Mouse (Mus musculus) hindbrain, embryonic 10.5 days (tissue): Measurements from ENCODE around the gene Tpt1. TPM values are rescaled to one million over a fixed set of nuclear protein-coding genes. Genes with fewer than 3 reads are reported as not detected.
"Not testable (repeated sequence)": the region's sequence is repeated elsewhere in the genome, so short reads cannot be mapped to it uniquely, and the experiment has no call there.

ENCODE experiments used
- DNase-seq: peaks from one replicate; pipeline ENCODE4 v3.0.0-alpha.2; 2017; ENCODE audit warnings: low spot score
- H3K27ac ChIP-seq: fragments of 300-500 bp; sonication (generic); 2 replicates; pipeline ENCODE4 v1.5.1; 2016; ENCODE audit warnings: mild to moderate bottlenecking, moderate library complexity
- H3K27me3 ChIP-seq: fragments of 300-500 bp; sonication (generic); 2 replicates; pipeline ENCODE4 v1.6.1; 2016; ENCODE audit warnings: mild to moderate bottlenecking; ENCODE audit not compliant: poor library complexity, insufficient read depth, severe bottlenecking
- H3K36me3 ChIP-seq: fragments of 300-500 bp; sonication (generic); 2 replicates; pipeline ENCODE4 v1.6.1; 2016; ENCODE audit warnings: mild to moderate bottlenecking, moderate library complexity
- H3K4me1 ChIP-seq: fragments of 300-500 bp; sonication (generic); replicated peaks from 2 replicates; pipeline ENCODE4 v1.6.1; 2016; ENCODE audit warnings: mild to moderate bottlenecking
- H3K4me3 ChIP-seq: fragments of 300-500 bp; sonication (generic); 2 replicates; pipeline ENCODE4 v1.5.1; 2016; ENCODE audit warnings: mild to moderate bottlenecking, moderate library complexity
- H3K9me3 ChIP-seq: fragments of 300-500 bp; sonication (generic); 2 replicates; pipeline ENCODE4 v1.6.1; 2016; ENCODE audit warnings: mild to moderate bottlenecking, moderate library complexity
- WGBS: fragments of 180-500 bp; shearing (Covaris S2); methylation state at CpG from one replicate; pipeline ENCODE4 v1.1.7; 2016; 5-methylcytosine and 5-hydroxymethylcytosine counted together
- polyA plus RNA-seq: library from polyadenylated mRNA; unstranded; fragments of >200 nt; fragmentation: Nextera tagmentation; extraction: Ambion mirVana; gene quantifications from 2 replicates; pipeline ENCODE4 v1.2.1, GENCODE M21; 2016

The Tpt1 gene
- polyA plus RNA-seq, 1 experiment from 2014 or later: 916 TPM

- Histone ChIP-seq H3K9me3 (0 out of 2 replicates have a peak, but pooled peaks cover 2% of the 10 kb centered on the region), H3K27me3 (no peaks in the 10 kb centered on the region), H3K36me3 (peaks cover 78% of the 10 kb centered on the region), H3K27ac (no peak overlapping the region), H3K4me3 (no peak overlapping the region), H3K4me1 (peaks cover 39% of the 10 kb centered on the region)
- WGBS: 87% methylated on average over 5 of the region's 5 CpGs
- DNase-seq: no peak
Measured at GRCm38 (mm10) chr14:75849236-75849635, 4.3 kb downstream of the Tpt1 start.

GRCm38 (mm10) chr14:75849842-75850568 is 5.1 kb downstream of the Tpt1 start:
- H3K36me3 ChIP-seq: peaks cover 82% of the 10 kb centered on the region
- H3K27ac ChIP-seq: no peak overlapping the region
- H3K27me3 ChIP-seq: no peaks in the 10 kb centered on the region
- peaks cover 39% of the 10 kb centered on the region for H3K4me1 ChIP-seq
- 0 out of 2 replicates have a peak, but pooled peaks cover 2% of the 10 kb centered on the region for H3K9me3 ChIP-seq
- H3K4me3 ChIP-seq: no peak overlapping the region
- WGBS: 84% methylated on average over 6 of the region's 6 CpGs
- no peak for DNase-seq

- WGBS: 42% methylated on average over 6 of the region's 6 CpGs
- DNase-seq: peak; percentile 39
- no peaks in the 10 kb centered on the region for H3K27me3 ChIP-seq
- H3K27ac ChIP-seq: peak overlapping the region; percentile 59; the same call in 1 of the 2 replicates
- peaks cover 39% of the 10 kb centered on the region for H3K4me1 ChIP-seq
- H3K4me3 ChIP-seq: no peak overlapping the region
- H3K9me3 ChIP-seq: 0 out of 2 replicates have a peak, but pooled peaks cover 2% of the 10 kb centered on the region
- H3K36me3 ChIP-seq: peaks cover 82% of the 10 kb centered on the region
Measured at GRCm38 (mm10) chr14:75850819-75851218, 5.9 kb downstream of the Tpt1 start.

DNA sequence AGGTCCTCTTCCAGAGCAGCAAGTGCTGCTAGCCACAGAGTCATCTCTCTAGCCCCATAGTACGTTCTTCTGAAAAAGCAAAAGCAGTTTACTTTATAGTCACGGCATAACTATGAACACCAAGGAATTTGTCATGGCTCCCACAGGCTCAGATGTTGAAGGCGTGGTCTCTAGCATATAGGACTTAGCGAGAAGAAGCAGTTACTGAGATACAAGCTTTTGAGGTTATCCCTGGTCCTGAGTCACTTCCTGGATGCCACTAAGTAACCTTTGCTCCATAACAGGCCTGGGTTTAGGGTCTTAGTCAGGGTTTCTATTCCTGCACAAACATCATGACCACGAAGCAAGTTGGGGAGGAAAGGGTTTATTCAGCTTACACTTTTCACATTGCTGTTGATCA is 7.1 kb downstream of the Tpt1 start:
- no peak overlapping the region for H3K4me3 ChIP-seq
- H3K36me3 ChIP-seq: peaks cover 73% of the 10 kb centered on the region
- 0 out of 2 replicates have a peak, but pooled peaks cover 2% of the 10 kb centered on the region for H3K9me3 ChIP-seq
- DNase-seq: no peak
- H3K27me3 ChIP-seq: no peaks in the 10 kb centered on the region
- peaks cover 31% of the 10 kb centered on the region for H3K4me1 ChIP-seq
- WGBS: 92% methylated on average over 5 of the region's 5 CpGs
- H3K27ac ChIP-seq: no peak overlapping the region

GRCm38 (mm10) chr14:75855263-75855992 is 10.5 kb downstream of the Tpt1 start:
- no peak overlapping the region for H3K27ac ChIP-seq
- peaks cover 4% of the 10 kb centered on the region; the same call in 1 of the 2 replicates for H3K4me1 ChIP-seq
- peaks cover 42% of the 10 kb centered on the region for H3K36me3 ChIP-seq
- H3K9me3 ChIP-seq: 0 out of 2 replicates have a peak, but pooled peaks cover 2% of the 10 kb centered on the region
- DNase-seq: no peak
- WGBS: 66% methylated on average over 17 of the region's 17 CpGs
- no peak overlapping the region for H3K4me3 ChIP-seq
- H3K27me3 ChIP-seq: no peaks in the 10 kb centered on the region

DNA sequence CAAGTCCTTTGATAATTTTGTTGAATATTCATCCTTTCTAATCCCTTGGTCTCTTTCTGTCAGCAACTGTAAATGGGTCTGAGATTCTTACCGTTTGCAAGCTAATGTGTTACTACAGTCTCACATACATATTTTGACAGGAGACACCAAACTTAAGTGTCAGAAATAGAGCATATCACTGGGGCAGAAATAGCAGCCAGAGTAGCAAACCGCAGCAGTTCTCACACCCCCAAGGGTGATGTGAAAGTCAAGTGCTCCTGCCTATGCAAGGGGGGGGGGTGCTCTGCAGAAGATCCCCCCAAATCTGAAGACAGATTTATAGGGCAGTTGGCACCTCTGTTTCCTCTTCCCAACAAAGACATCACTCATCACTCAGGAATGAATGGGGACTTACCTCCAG is 13.3 kb downstream of the Tpt1 start:
- H3K27me3 ChIP-seq: no peaks in the 10 kb centered on the region
- H3K4me1 ChIP-seq: peaks cover 1% of the 10 kb centered on the region
- peaks cover 19% of the 10 kb centered on the region for H3K36me3 ChIP-seq
- 79% methylated on average over 2 of the region's 2 CpGs for WGBS
- H3K4me3 ChIP-seq: no peak overlapping the region
- DNase-seq: no peak
- peaks cover 6% of the 10 kb centered on the region; the same call in 1 of the 2 replicates for H3K9me3 ChIP-seq
- no peak overlapping the region for H3K27ac ChIP-seq

DNA sequence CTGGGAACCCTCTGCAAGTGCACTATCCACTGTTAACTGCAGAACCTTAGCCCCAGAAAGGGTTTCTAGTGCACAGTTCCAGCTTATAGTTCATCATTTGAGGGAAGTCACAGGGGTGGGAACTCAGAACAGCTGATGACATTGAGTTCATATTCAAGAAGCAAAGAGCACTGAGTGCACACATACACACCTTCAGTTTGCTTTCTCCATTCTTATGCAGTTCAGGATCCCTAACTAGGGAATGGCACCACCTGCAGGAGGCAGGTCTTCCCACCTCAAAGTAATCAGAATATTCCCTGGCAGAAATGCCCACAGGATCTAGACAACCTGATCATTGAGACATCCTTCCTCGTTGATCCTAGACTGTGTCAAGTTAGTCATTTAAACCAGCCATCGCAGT is 14.7 kb downstream of the Tpt1 start:
- WGBS: 85% methylated on average over 2 of the region's 2 CpGs
- peaks cover 14% of the 10 kb centered on the region for H3K4me1 ChIP-seq
- H3K4me3 ChIP-seq: no peak overlapping the region
- peaks cover 5% of the 10 kb centered on the region; the same call in 1 of the 2 replicates for H3K36me3 ChIP-seq
- H3K27me3 ChIP-seq: no peaks in the 10 kb centered on the region
- no peak for DNase-seq
- no peak overlapping the region for H3K27ac ChIP-seq
- H3K9me3 ChIP-seq: peaks cover 6% of the 10 kb centered on the region; the same call in 1 of the 2 replicates

DNA sequence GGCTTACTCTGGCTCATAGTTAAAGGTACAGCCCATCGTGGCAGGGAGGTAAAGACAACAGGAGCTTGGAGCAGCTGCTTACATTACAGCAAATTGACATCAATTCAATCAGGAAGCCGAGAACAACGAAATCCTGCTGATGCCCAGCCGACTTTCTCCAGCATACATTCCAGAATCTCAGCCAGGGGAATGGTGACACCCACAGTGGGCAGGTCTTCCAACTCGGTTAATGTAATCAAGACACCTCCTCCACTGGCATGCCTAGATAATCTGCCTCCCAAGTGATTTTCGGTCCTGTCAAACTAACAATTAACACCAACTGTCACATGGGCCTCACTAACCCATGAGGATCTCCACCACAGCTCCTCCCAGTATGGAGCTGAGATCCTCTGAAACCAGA is 17.8 kb downstream of the Tpt1 start:
- Histone ChIP-seq H3K36me3 (peaks cover 3% of the 10 kb centered on the region; the same call in 1 of the 2 replicates), H3K4me3 (no peak overlapping the region), H3K9me3 (peaks cover 6% of the 10 kb centered on the region; the same call in 1 of the 2 replicates), H3K27ac (no peak overlapping the region), H3K4me1 (peaks cover 17% of the 10 kb centered on the region), H3K27me3 (peaks cover 19% of the 10 kb centered on the region)
- DNase-seq: no peak
- WGBS: 89% methylated on average over 6 of the region's 6 CpGs

DNA sequence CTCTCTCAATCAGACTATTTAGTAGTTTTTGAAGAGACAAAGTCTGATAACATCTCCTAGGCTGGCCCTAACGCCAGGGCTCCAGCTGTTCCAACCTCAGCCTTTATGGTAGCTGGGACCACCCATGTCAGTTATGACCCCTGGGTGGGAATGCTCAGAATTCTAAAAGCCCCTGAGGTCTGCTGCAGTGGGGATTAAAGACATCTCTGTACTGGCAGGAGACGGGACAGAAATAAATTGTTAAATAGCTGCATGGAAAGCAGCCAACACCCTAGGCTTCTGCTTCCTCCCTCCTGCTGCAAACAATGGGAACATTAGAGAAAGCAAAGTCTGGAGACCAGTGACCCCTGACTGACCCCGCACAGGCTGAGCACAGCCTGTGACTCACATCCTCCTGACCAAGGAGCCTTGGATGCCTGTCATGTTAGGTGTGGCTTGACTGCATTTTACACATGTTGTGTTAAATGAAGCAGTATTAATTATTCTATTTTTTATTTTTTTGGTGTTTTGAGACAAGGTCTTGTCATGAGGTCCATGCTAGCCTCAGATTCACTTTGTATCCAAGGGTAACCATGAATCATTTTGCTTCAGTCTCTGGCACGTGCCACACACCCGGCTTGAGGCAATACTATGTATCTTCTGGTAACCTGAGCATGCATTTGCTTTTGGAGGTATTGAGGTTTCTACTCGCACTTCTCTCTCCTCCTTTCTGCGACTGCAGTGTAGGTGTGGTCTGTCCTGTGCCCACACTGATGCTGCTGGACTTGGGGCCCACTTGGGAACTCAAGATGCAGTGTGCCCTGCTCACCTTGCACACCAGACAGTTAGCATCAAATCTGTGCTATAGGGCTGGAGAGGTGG is 18.9 kb downstream of the Tpt1 start:
- H3K9me3 ChIP-seq: peaks cover 6% of the 10 kb centered on the region; the same call in 1 of the 2 replicates

DNA sequence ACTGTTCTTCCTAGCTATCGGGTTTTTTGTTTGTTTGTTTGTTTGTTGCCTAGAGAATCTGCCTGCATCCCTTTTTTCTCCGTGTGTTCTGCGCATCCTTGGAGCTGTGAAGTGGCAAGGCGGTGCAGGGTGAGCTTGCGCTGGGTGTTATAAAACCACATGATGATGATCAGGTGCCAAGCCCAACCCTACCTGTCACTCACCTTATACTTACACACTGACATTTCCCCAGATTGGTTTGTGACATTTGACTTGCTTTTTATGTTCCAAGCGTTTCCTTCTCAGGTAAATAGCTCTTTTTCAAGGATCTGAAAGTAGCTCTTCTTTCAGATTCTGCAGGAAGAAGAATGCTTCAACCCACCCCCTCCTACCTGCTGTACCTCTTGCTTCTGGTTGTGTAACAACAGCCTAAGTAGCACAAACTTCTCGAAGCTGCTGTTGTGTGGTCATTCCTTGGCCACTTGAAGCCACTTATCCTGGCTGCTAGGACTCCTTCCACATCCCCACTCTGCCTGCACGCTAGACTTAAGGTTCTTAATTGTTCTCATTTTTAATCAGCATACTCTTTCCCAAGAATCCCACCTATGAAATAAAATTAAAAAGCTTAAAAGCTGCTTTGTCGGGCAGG is 21.9 kb downstream of the Tpt1 start:
- Histone ChIP-seq H3K36me3 (peaks cover 3% of the 10 kb centered on the region; the same call in 1 of the 2 replicates), H3K27me3 (peaks cover 19% of the 10 kb centered on the region), H3K4me1 (peaks cover 29% of the 10 kb centered on the region), H3K9me3 (peaks cover 8% of the 10 kb centered on the region; the same call in 1 of the 2 replicates), H3K4me3 (no peak overlapping the region), H3K27ac (no peak overlapping the region)
- 86% methylated on average over 9 of the region's 9 CpGs for whole genome bisulfite sequencing
- no peak for DNase-seq

More for the DNA sequence above, 18.9 kb downstream of the Tpt1 start:
- H3K4me1 ChIP-seq: peaks cover 21% of the 10 kb centered on the region
- H3K27ac ChIP-seq: peak overlapping the region; percentile 77
- H3K36me3 ChIP-seq: peaks cover 3% of the 10 kb centered on the region; the same call in 1 of the 2 replicates
- H3K27me3 ChIP-seq: peaks cover 19% of the 10 kb centered on the region
- H3K4me3 ChIP-seq: no peak overlapping the region
- DNase-seq: peak; percentile 75
- WGBS: 14% methylated on average over 7 of the region's 7 CpGs

DNA sequence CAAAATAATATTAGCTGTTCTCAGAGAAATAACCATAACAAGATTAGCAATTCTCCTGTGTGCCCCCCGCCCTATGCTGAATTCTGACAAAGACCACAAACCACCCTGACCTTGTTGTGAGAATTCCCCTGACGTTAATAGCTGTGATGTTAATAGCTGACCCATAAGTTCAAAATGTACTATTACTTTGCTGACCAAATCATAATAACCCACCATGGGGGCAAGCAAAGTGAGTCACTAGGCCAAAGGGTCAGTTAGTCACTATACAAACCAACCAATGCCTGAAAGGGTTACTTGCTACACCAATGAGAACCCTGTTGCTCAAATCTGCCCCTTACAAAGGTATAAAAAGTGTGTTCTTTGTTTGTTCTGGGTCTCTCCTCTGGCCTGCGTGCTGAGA is 23.1 kb downstream of the Tpt1 start:
- H3K36me3 ChIP-seq, H3K27ac ChIP-seq, H3K4me3 ChIP-seq, H3K9me3 ChIP-seq, DNase-seq: not testable (repeated sequence)
- Histone ChIP-seq H3K4me1 (peaks cover 29% of the 10 kb centered on the region), H3K27me3 (peaks cover 19% of the 10 kb centered on the region)
- WGBS: 59% methylated on average over 3 of the region's 3 CpGs
